Mouse (Mus musculus) Patski (cell line): ENCODE data around the gene Rnf169. TPM values are rescaled to one million over a fixed set of nuclear protein-coding genes. Genes with fewer than 3 reads are reported as not detected.

Source experiments
- ATAC-seq: fragments of 100-300 bp; one replicate; pipeline ENCODE4 v1.8.0; 2021
- CTCF ChIA-PET: fragments of 350-600 bp; sonication (Branson Sonifier 250); formaldehyde crosslinking; loops from one replicate; lab custom pipeline; 2022; ENCODE audit warnings: inconsistent platforms; lab: Charles Lee
- POLR2A ChIA-PET: fragments of 350-600 bp; sonication (Branson Sonifier 250); formaldehyde crosslinking; loops from one replicate; lab custom pipeline; 2022; ENCODE audit warnings: antibody characterized with exemption, inconsistent platforms; lab: Charles Lee
- DNase-seq: peaks from one replicate; pipeline ENCODE4 v3.0.0-alpha.2; 2011; ENCODE audit warnings: low read depth, low spot score
- H3K27me3 ChIP-seq: fragments of 371-371 bp; one replicate; pipeline ENCODE4 v1.5.1; 2021
- CTCF ChIP-seq: fragments of 100-300 bp; IDR thresholded peaks from one replicate; pipeline ENCODE4 v1.5.1; 2021
- in situ Hi-C: fragments of 300-500 bp; cut with MboI; formaldehyde crosslinking; loops from 3 replicates; pipeline ENCODE4 v1.11.1; 2018; ENCODE audit warnings: low pct_unique_long_range_greater_than_20kb, mixed read lengths
- polyA plus RNA-seq: library from polyadenylated mRNA; unstranded; gene quantifications from one replicate; pipeline ENCODE4 v1.2.3, GENCODE M21; 2021

Gene Rnf169
- polyA plus RNA-seq, 1 experiment from 2014 or later: 9.3 TPM

DNA sequence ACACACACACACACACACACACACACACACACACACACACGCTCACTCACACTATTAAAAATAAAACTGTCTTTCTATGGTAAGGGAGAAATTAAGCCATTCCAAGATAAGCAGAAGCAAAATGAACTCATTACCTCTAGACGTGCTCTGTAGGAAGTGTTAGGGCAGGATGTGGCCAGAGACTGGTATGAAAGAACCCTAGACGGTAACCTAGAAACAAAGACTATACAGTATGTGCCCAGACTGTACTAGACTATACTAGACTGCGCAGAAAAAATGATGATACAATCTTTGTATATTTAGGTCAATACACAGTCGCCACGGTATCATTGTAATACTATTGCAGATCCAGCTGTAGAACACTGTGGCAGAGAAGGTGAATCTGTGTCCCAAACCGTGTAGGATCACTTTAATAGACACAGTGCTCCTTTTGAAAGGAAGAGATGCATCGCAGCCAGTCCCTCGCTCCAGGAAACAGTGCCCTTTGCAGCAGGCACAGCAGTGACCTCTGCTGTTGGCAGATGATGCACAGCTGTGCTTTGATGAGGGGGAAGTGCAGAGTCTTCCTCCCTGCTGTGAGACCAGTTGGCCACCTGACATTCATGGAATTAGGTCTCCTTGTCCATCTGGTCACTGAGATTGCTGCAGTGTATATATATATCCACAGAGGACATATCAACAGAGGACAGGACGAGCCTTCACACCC is 90.9 kb downstream of the Rnf169 start:
- H3K27me3 ChIP-seq: peaks cover 4% of the 10 kb centered on the region
- CTCF ChIA-PET: no interaction called here
- POLR2A ChIA-PET: no interaction called here
- ATAC-seq (no peak), DNase-seq (no peak)
- in situ Hi-C loops: no loop called here
- TF ChIP-seq CTCF: peak; percentile 25

DNA sequence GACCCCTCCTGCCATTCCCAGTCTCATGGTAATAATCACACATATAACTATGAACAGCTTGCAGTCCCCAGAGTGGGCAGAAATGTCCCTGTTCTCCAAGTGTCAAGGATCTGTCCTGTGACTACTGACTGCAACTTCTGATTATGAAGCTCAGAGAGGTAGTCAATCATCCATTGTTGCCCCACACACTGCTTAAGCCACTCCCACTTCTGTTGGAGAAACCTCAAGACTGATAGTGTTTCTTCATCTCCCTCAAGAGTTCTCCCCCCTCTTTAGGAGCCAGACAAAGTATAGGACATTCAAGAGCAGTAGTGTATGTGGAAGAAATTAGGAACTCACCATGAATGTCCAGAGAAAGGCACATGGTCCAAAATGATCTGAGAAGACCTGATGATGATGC is 92.5 kb downstream of the Rnf169 start:
- ChIA-PET POLR2A (no interaction called here), CTCF (no interaction called here)
- ATAC-seq: no peak
- H3K27me3 ChIP-seq: peaks cover 4% of the 10 kb centered on the region
- no peak for TF ChIP-seq CTCF
- in situ Hi-C loops: no loop called here
- DNase-seq: no peak

DNA sequence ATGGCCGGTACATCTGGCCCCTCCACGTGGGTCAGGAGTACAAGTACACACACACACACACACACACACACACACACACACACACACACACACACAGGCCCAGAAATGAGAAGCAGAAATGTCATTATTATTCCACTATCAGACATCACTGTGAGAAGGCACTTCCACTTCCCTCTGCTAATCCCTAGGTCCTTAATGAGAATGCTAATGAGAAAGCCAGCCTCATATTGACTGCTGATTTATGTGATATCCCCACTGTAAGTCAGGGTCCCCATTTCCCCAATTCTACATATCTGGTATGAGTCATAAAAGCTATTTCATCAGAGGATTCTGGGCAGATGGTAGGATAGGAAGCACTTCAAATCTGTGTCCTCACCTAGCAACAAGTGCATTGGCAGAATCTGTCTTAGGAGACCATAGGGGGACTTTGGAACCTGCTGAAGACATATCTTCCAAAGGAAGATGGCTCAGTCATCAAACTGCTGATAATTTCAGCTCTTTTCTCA is 93.0 kb downstream of the Rnf169 start:
- TF ChIP-seq CTCF: no peak
- no peak for DNase-seq
- H3K27me3 ChIP-seq: peaks cover 4% of the 10 kb centered on the region
- CTCF ChIA-PET: interaction anchor here (1.2 kb wide), 1 partner anchor 13 kb away, joined by 5 read pairs; no protein-coding TSS in a partner anchor
- ATAC-seq: no peak
- POLR2A ChIA-PET: no interaction called here
- in situ Hi-C loops: no loop called here

DNA sequence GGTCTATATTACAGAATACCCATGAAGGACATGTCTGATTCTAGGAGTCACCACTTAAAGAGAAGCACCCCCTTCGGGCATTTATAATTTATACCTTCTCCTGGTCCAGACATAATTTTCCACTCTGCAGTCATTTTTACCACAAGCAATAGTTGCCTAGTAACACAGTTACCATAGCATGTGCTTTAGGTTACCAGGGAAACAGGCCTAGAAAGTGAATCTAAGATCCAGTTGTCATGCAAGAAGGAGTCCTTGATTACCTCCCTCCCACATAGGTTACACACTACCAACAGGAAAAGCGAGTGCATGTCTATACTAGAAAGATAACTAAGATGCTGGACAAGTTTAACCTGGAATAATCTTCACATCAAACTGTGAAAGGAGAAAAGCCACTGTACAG is 102.0 kb downstream of the Rnf169 start:
- peaks cover 16% of the 10 kb centered on the region for H3K27me3 ChIP-seq
- CTCF ChIA-PET: no interaction called here
- POLR2A ChIA-PET: no interaction called here
- ATAC-seq (no peak), DNase-seq (no peak)
- no peak for TF ChIP-seq CTCF
- in situ Hi-C loops: loop anchor here (5.0 kb wide), 2 partner anchors 66 to 221 kb away; no protein-coding TSS in a partner anchor

DNA sequence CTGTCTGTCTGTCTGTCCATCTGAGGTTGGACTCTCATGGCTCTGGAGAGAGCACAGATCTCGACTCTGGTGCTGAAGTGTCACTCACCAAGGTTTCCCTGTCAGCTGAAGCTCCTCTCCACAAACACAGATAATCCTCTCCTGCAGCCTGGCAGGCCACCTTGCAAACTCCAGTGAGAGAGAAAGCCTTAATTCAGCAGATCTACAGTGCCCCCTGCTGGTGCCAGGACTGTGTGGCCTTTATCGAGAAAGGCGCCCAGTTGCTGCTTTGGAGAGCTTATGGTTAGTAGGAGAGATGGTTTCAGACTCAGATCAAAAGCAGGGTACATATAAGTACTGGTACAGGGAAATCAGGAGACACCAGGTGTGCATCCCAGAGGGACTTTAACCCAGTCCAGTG is 103.9 kb downstream of the Rnf169 start:
- CTCF ChIA-PET: interaction anchor here (0.7 to 3.9 kb wide), 11 partner anchors 12 to 285 kb away, joined by 3 to 16 read pairs (median 3); no protein-coding TSS in a partner anchor
- peak; percentile 81 for TF ChIP-seq CTCF

DNA sequence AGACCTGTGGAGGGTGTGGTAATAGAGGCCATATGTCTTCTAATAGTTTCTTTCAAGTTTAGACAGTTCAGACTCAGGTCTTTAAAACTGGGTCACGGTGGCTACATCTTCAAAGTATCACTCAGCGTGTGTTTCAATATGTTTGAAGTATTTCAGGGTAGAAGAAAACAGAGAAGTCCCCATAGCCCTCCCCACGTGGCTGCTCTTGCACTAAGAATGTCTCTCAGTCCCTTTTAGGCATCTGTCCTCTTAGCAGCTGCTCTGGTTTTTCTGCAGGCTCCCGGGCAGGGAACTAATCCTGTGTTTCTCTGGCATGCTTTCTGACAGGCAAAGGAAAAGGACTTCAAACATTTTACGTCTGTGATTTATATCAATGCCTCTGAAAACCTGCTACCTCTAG is 104.4 kb downstream of the Rnf169 start:
- no peak for TF ChIP-seq CTCF
- H3K27me3 ChIP-seq: peaks cover 16% of the 10 kb centered on the region
- no peak for ATAC-seq
- ChIA-PET POLR2A (no interaction called here), CTCF (interaction anchor here (0.7 to 3.9 kb wide), 9 partner anchors 11 to 284 kb away, joined by 3 to 16 read pairs (median 3); no protein-coding TSS in a partner anchor)
- no peak for DNase-seq
- in situ Hi-C loops: loop anchor here (5.0 kb wide), 2 partner anchors 64 to 219 kb away; no protein-coding TSS in a partner anchor

More for the DNA sequence above, 103.9 kb downstream of the Rnf169 start:
- ATAC-seq: peak; percentile 39
- DNase-seq: no peak
- in situ Hi-C loops: loop anchor here (5.0 kb wide), 2 partner anchors 64 to 219 kb away; no protein-coding TSS in a partner anchor
- peaks cover 16% of the 10 kb centered on the region for H3K27me3 ChIP-seq
- POLR2A ChIA-PET: no interaction called here

DNA sequence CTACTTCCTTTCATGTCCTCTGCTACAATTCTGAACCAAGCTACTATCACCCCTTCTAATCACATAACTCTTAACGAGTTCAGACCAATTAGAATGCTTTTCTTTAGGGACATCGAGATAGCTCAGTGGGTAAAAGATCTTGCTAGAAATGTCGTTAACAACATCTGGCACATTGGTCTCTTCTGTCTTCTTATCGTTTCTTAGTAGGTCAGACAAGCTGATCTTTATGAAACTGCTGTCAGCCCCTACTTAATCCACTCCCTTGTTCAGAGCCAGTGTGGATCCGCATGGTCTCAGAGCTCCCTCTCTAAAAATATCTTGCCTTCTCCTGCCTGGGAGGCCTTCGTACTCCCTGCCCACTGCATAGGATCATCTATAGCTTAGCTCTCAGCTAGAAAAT is 106.3 kb downstream of the Rnf169 start:
- in situ Hi-C loops: loop anchor here (5.0 kb wide), 1 partner anchor 257 kb away; no protein-coding TSS in a partner anchor
- DNase-seq (no peak), ATAC-seq (no peak)
- peaks cover 11% of the 10 kb centered on the region for H3K27me3 ChIP-seq
- CTCF ChIA-PET: interaction anchor here (0.9 to 3.9 kb wide), 3 partner anchors 9 to 215 kb away, joined by 4 to 16 read pairs (median 4); no protein-coding TSS in a partner anchor
- no peak for TF ChIP-seq CTCF
- POLR2A ChIA-PET: no interaction called here

Other genes with a start within 250 kb of the Rnf169 start
- gene Olfr521, start 216.9 kb downstream of the Rnf169 start, polyA plus RNA-seq: not detected
- 3.5 TPM for gene Neu3, start 152.0 kb downstream of the Rnf169 start, polyA plus RNA-seq
- gene Xrra1, start 121.3 kb downstream of the Rnf169 start, polyA plus RNA-seq: 0.60 TPM
- 206 TPM for gene Spcs2, start 117.0 kb downstream of the Rnf169 start, polyA plus RNA-seq
- 0.23 TPM for gene Chrdl2, start 25.7 kb upstream of the Rnf169 start, polyA plus RNA-seq
- gene Pold3, start 141.1 kb upstream of the Rnf169 start, polyA plus RNA-seq: 34.3 TPM
- gene Lipt2, start 178.8 kb upstream of the Rnf169 start, polyA plus RNA-seq: 5.1 TPM
- gene Kcne3, start 196.1 kb upstream of the Rnf169 start, polyA plus RNA-seq: not detected
- gene Pgm2l1, start 246.9 kb upstream of the Rnf169 start, polyA plus RNA-seq: 0.76 TPM